ENCODE assay signal across 8 mouse cellular contexts in the genomic region with DNA sequence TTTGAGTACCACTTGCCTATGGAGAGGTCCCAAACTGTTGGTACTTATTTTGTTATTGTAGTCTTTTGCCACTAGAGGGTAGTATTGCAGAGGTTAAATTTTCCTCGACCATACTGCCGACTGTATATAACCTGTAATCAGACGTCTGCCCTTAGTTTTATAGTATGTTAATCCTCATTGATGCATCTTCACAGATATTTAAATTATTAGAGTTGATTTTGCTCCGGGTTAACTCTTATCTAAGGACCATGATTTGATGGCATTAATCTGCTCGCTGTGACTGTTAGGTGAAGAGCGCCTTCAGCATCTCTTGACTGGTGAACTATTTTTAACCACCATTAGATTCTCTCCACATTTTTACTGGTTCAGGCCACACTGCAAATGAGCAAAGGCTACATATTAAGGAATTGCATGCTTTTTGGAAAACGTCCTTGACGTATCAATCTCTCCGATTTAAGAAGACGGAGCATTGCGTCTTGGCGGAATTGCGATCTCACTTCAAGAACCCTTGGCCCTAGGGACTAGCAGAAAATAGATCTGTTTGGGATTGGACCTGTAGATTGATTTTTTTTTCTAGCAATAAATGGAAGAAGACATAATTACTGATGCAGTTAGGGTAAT. TPM values are rescaled to one million over a fixed set of nuclear protein-coding genes. Genes with fewer than 3 reads are reported as not detected.
DNase-seq lines count a peak whose midpoint lies in the region; ATAC-seq and TF ChIP-seq lines count a peak whose summit lies in the region.

No protein-coding gene starts in this region.

- no peak for ATAC-seq in cerebellum, adult (ENCODE audit: insufficient number of reproducible peaks, low FRiP score, low TSS enrichment)
- no peak for ATAC-seq in embryonic facial prominence, embryonic 14.5 days (ENCODE audit: low read depth)
- ATAC-seq in hindbrain, embryonic 15.5 days (ENCODE audit: low FRiP score, low read depth) = no peak
- ATAC-seq in stomach, postnatal 0 days (ENCODE audit: low FRiP score, low TSS enrichment) = no peak

- 0 out of 2 replicates have a peak, but pooled peaks cover 8% of the 10 kb centered on the region for H3K4me1 ChIP-seq in embryonic facial prominence, embryonic 14.5 days (ENCODE audit: control insufficient read depth, insufficient read depth, low read length)
- H3K4me1 ChIP-seq in hindbrain, embryonic 15.5 days (replicated peaks) = peaks cover 36% of the 10 kb centered on the region
- no peaks in the 10 kb centered on the region; the same call in 1 of the 2 replicates for H3K4me1 ChIP-seq in stomach, postnatal 0 days (replicated peaks; ENCODE audit: control insufficient read depth, insufficient read depth)

- no peak overlapping the region for H3K9ac ChIP-seq in embryonic facial prominence, embryonic 14.5 days (ENCODE audit: low read depth, low read length)
- peak overlapping the region; percentile 91 for H3K9ac ChIP-seq in hindbrain, embryonic 15.5 days
- H3K9ac ChIP-seq in stomach, postnatal 0 days (ENCODE audit: low read length) = peak overlapping the region; percentile 85

- H3K9me3 ChIP-seq in embryonic facial prominence, embryonic 14.5 days (ENCODE audit: control insufficient read depth, low read length) = no peaks in the 10 kb centered on the region
- H3K9me3 ChIP-seq in hindbrain, embryonic 15.5 days = no peaks in the 10 kb centered on the region
- no peaks in the 10 kb centered on the region for H3K9me3 ChIP-seq in stomach, postnatal 0 days (ENCODE audit: control insufficient read depth, low read length)

- peak; percentile 27 for DNase-seq in cerebellum, adult 11 months
- peak; percentile 67 for DNase-seq in MEL-GATA-1-ER (ENCODE audit: extremely low read depth, low read depth)
- DNase-seq in embryonic facial prominence, embryonic 14.5 days (ENCODE audit: low spot score) = peak; percentile 85
- peak; percentile 75 for DNase-seq in mesoderm, embryonic 11.5 days (ENCODE audit: low read depth, low spot score)
- DNase-seq in stomach, postnatal 0 days (ENCODE audit: low spot score) = no peak
- no peak for DNase-seq in frontal cortex, postnatal 14 days (ENCODE audit: low spot score in 2 of 2)

- peak overlapping the region; percentile 94 for H3K4me2 ChIP-seq in embryonic facial prominence, embryonic 14.5 days (ENCODE audit: low read depth, low read length)
- peak overlapping the region; percentile 90 for H3K4me2 ChIP-seq in hindbrain, embryonic 15.5 days
- H3K4me2 ChIP-seq in stomach, postnatal 0 days (replicated peaks; ENCODE audit: low read depth) = peak overlapping the region; percentile 82

- peak; percentile 77 for TF ChIP-seq CTCF in stomach, postnatal 0 days (IDR thresholded peaks at IDR 0.05; ENCODE audit: low read depth)

- H3K27ac ChIP-seq in embryonic facial prominence, embryonic 14.5 days (replicated peaks; ENCODE audit: low read depth, low read length) = peak overlapping the region; percentile 99
- H3K27ac ChIP-seq in hindbrain, embryonic 15.5 days (replicated peaks) = peak overlapping the region; percentile 98
- H3K27ac ChIP-seq in stomach, postnatal 0 days (replicated peaks) = peak overlapping the region; percentile 100

- H3K4me3 ChIP-seq in embryonic facial prominence, embryonic 14.5 days (ENCODE audit: low read depth, low read length) = peak overlapping the region; percentile 61
- H3K4me3 ChIP-seq in hindbrain, embryonic 15.5 days = peak overlapping the region; percentile 64
- H3K4me3 ChIP-seq in stomach, postnatal 0 days (ENCODE audit: low read depth, low read length) = peak overlapping the region; percentile 75

- no peak for TF ChIP-seq EP300 in stomach, postnatal 0 days (optimal IDR thresholded peaks at IDR 0.05)

- WGBS in embryonic facial prominence, embryonic 14.5 days = 4% methylated on average over 13 of the region's 13 CpGs
- 3% methylated on average over 13 of the region's 13 CpGs for WGBS in hindbrain, embryonic 15.5 days
- WGBS in stomach, postnatal 0 days = 10% methylated on average over 13 of the region's 13 CpGs

- H3K36me3 ChIP-seq in embryonic facial prominence, embryonic 14.5 days (ENCODE audit: control insufficient read depth, insufficient read depth, low read length) = peaks cover 21% of the 10 kb centered on the region
- H3K36me3 ChIP-seq in hindbrain, embryonic 15.5 days = 0 out of 2 replicates have a peak, but pooled peaks cover 3% of the 10 kb centered on the region
- H3K36me3 ChIP-seq in stomach, postnatal 0 days (ENCODE audit: control insufficient read depth, insufficient read depth, low read length) = peaks cover 6% of the 10 kb centered on the region; the same call in 1 of the 2 replicates

- no peaks in the 10 kb centered on the region for H3K27me3 ChIP-seq in embryonic facial prominence, embryonic 14.5 days (replicated peaks; ENCODE audit: control insufficient read depth, insufficient read depth, low read length)
- H3K27me3 ChIP-seq in hindbrain, embryonic 15.5 days = no peaks in the 10 kb centered on the region
- no peaks in the 10 kb centered on the region for H3K27me3 ChIP-seq in stomach, postnatal 0 days (ENCODE audit: control insufficient read depth, insufficient read depth, low read length)

RNA-seq across cellular contexts. Expression of gene Serp2, which starts 53.3 kb away (rescaled TPM):
- polyA plus RNA-seq in embryonic facial prominence, embryonic 14.5 days (2014; fragmentation: Nextera tagmentation; extraction: Ambion mirVana) = 12.5 and 13.1 TPM in 2 replicates
- polyA plus RNA-seq in hindbrain, embryonic 15.5 days (2015; fragmentation: Nextera tagmentation; extraction: Ambion mirVana) = 203 and 213 TPM in 2 replicates
- polyA plus RNA-seq in stomach, postnatal 0 days (2015; fragmentation: Nextera tagmentation; extraction: Ambion mirVana) = 7.4 and 8.0 TPM in 2 replicates

Comparison
In these comparisons a context has a peak if more than half of its experiments do, and no peak if none do; other contexts are left out.
1. DNase-seq: peak in cerebellum, adult 11 months (single experiment), MEL-GATA-1-ER (single experiment), embryonic facial prominence, embryonic 14.5 days (single experiment) and mesoderm, embryonic 11.5 days (single experiment); none in stomach, postnatal 0 days (single experiment) and frontal cortex, postnatal 14 days (0 of 2).
2. RNA of gene Serp2, which starts 53.3 kb away (polyA plus RNA-seq): 203 to 213 TPM in hindbrain, embryonic 15.5 days; 12.5 to 13.1 TPM in embryonic facial prominence, embryonic 14.5 days and 7.4 to 8.0 TPM in stomach, postnatal 0 days; every median in the first group is over 10 times any median in the second.
3. Peak in every context shown above with its lines, with median percentiles within 50 percentile points of each other: H3K27ac ChIP-seq, H3K4me2 ChIP-seq and H3K4me3 ChIP-seq.